Mouse (Mus musculus) heart, embryonic 13.5 days (tissue): ENCODE measurements around the gene Mgl2. TPM values are rescaled to one million over a fixed set of nuclear protein-coding genes. Genes with fewer than 3 reads are reported as not detected.

Experiments used
- ATAC-seq: fragments of 200-750 bp; cut with Nextera tagmentation; 2 replicates; pipeline ENCODE4 v1.8.0; 2017; ENCODE audit warnings: moderate TSS enrichment; ENCODE audit not compliant: insufficient number of reproducible peaks, low FRiP score, low TSS enrichment; ENCODE audit errors: extremely low read depth
- H3K27ac ChIP-seq: fragments of 300-500 bp; sonication (generic); replicated peaks from 2 replicates; pipeline ENCODE4 v1.5.1; 2015; ENCODE audit warnings: moderate library complexity, mild to moderate bottlenecking, inconsistent platforms
- H3K27me3 ChIP-seq: fragments of 300-500 bp; sonication (generic); replicated peaks from 2 replicates; pipeline ENCODE4 v1.6.1; 2015; ENCODE audit warnings: mild to moderate bottlenecking, inconsistent platforms
- H3K36me3 ChIP-seq: fragments of 300-500 bp; sonication (generic); 2 replicates; pipeline ENCODE4 v1.6.1; 2015; ENCODE audit warnings: mild to moderate bottlenecking, inconsistent platforms
- H3K4me1 ChIP-seq: fragments of 300-500 bp; sonication (generic); 2 replicates; pipeline ENCODE4 v1.6.1; 2015; ENCODE audit warnings: inconsistent platforms
- H3K4me2 ChIP-seq: fragments of 300-500 bp; sonication (generic); 2 replicates; pipeline ENCODE4 v1.6.1; 2015; ENCODE audit warnings: inconsistent platforms, mild to moderate bottlenecking, moderate library complexity
- H3K4me3 ChIP-seq: fragments of 300-500 bp; sonication (generic); 2 replicates; pipeline ENCODE4 v1.5.1; 2015; ENCODE audit warnings: moderate library complexity, mild to moderate bottlenecking, inconsistent platforms
- H3K9ac ChIP-seq: fragments of 300-500 bp; sonication (generic); 2 replicates; pipeline ENCODE4 v1.6.1; 2015; ENCODE audit warnings: inconsistent platforms, mild to moderate bottlenecking, moderate library complexity
- H3K9me3 ChIP-seq: fragments of 300-500 bp; sonication (generic); 2 replicates; pipeline ENCODE4 v1.6.1; 2016; ENCODE audit warnings: inconsistent platforms
- WGBS: fragments of 180-500 bp; shearing (Covaris S2); methylation state at CpG from one replicate; pipeline ENCODE4 v1.1.7; 2015; ENCODE audit warnings: mixed read lengths; 5-methylcytosine and 5-hydroxymethylcytosine counted together
- polyA plus RNA-seq: library from polyadenylated mRNA; unstranded; fragments of >200 nt; fragmentation: Nextera tagmentation; extraction: Ambion mirVana; gene quantifications from 2 replicates; pipeline ENCODE4 v1.2.1, GENCODE M21; 2015

Gene Mgl2
- polyA plus RNA-seq, 1 experiment from 2014 or later, result 0.67 TPM

GRCm38 (mm10) chr11:70171847-70172246 is 41.7 kb downstream of the Mgl2 start:
- Histone ChIP-seq H3K27ac (no peak overlapping the region), H3K9ac (no peak overlapping the region), H3K36me3 (no peaks in the 10 kb centered on the region), H3K27me3 (peaks cover 4% of the 10 kb centered on the region; the same call in 1 of the 2 replicates), H3K4me3 (no peak overlapping the region), H3K4me2 (no peak overlapping the region), H3K9me3 (0 out of 2 replicates have a peak, but pooled peaks cover 3% of the 10 kb centered on the region), H3K4me1 (no peaks in the 10 kb centered on the region)
- WGBS, result 41% methylated on average over 3 of the region's 3 CpGs
- ATAC-seq, result no peak

- Histone ChIP-seq H3K9ac (no peak overlapping the region), H3K4me1 (no peaks in the 10 kb centered on the region), H3K9me3 (0 out of 2 replicates have a peak, but pooled peaks cover 3% of the 10 kb centered on the region), H3K27me3 (peaks cover 4% of the 10 kb centered on the region; the same call in 1 of the 2 replicates), H3K4me3 (no peak overlapping the region), H3K36me3 (no peaks in the 10 kb centered on the region), H3K27ac (no peak overlapping the region), H3K4me2 (no peak overlapping the region)
- no peak for ATAC-seq
- WGBS, result 45% methylated on average over 5 of the region's 5 CpGs
Observed at GRCm38 (mm10) chr11:70172298-70172697, 42.2 kb downstream of the Mgl2 start.

- Histone ChIP-seq H3K36me3 (no peaks in the 10 kb centered on the region), H3K27ac (no peak overlapping the region), H3K9ac (no peak overlapping the region), H3K4me2 (no peak overlapping the region), H3K4me1 (no peaks in the 10 kb centered on the region), H3K9me3 (0 out of 2 replicates have a peak, but pooled peaks cover 3% of the 10 kb centered on the region), H3K4me3 (no peak overlapping the region), H3K27me3 (no peaks in the 10 kb centered on the region)
- 70% methylated on average over 4 of the region's 4 CpGs for WGBS
- no peak for ATAC-seq
Observed at GRCm38 (mm10) chr11:70174491-70174890, 44.4 kb downstream of the Mgl2 start.

GRCm38 (mm10) chr11:70177647-70178046 is 47.5 kb downstream of the Mgl2 start:
- H3K27ac ChIP-seq, result no peak overlapping the region
- 71% methylated on average over 8 of the region's 8 CpGs for WGBS
- no peak overlapping the region for H3K4me3 ChIP-seq
- no peak overlapping the region for H3K4me2 ChIP-seq
- H3K9me3 ChIP-seq, result 0 out of 2 replicates have a peak, but pooled peaks cover 3% of the 10 kb centered on the region
- no peak overlapping the region for H3K9ac ChIP-seq
- no peaks in the 10 kb centered on the region; the same call in 1 of the 2 replicates for H3K27me3 ChIP-seq
- ATAC-seq, result no peak
- H3K36me3 ChIP-seq, result no peaks in the 10 kb centered on the region
- H3K4me1 ChIP-seq, result no peaks in the 10 kb centered on the region

- Histone ChIP-seq H3K36me3 (no peaks in the 10 kb centered on the region), H3K27ac (no peak overlapping the region), H3K4me3 (no peak overlapping the region), H3K9ac (no peak overlapping the region), H3K27me3 (no peaks in the 10 kb centered on the region; the same call in 1 of the 2 replicates), H3K9me3 (0 out of 2 replicates have a peak, but pooled peaks cover 3% of the 10 kb centered on the region), H3K4me2 (no peak overlapping the region), H3K4me1 (no peaks in the 10 kb centered on the region)
- ATAC-seq, result no peak
- 76% methylated on average over 11 of the region's 11 CpGs for WGBS
Observed at GRCm38 (mm10) chr11:70178311-70178710, 48.2 kb downstream of the Mgl2 start.

GRCm38 (mm10) chr11:70178756-70179155 is 48.6 kb downstream of the Mgl2 start:
- Histone ChIP-seq H3K4me2 (no peak overlapping the region), H3K36me3 (no peaks in the 10 kb centered on the region), H3K9ac (no peak overlapping the region), H3K4me1 (no peaks in the 10 kb centered on the region), H3K4me3 (no peak overlapping the region), H3K27me3 (no peaks in the 10 kb centered on the region; the same call in 1 of the 2 replicates), H3K9me3 (0 out of 2 replicates have a peak, but pooled peaks cover 3% of the 10 kb centered on the region), H3K27ac (no peak overlapping the region)
- no peak for ATAC-seq
- WGBS, result 68% methylated on average over 11 of the region's 11 CpGs

GRCm38 (mm10) chr11:70179401-70179800 is 49.3 kb downstream of the Mgl2 start:
- Histone ChIP-seq H3K9ac (no peak overlapping the region), H3K27ac (no peak overlapping the region), H3K27me3 (no peaks in the 10 kb centered on the region; the same call in 1 of the 2 replicates), H3K4me2 (no peak overlapping the region), H3K9me3 (0 out of 2 replicates have a peak, but pooled peaks cover 3% of the 10 kb centered on the region), H3K4me3 (no peak overlapping the region), H3K36me3 (no peaks in the 10 kb centered on the region), H3K4me1 (no peaks in the 10 kb centered on the region)
- WGBS, result 39% methylated on average over 14 of the region's 14 CpGs
- ATAC-seq, result no peak

- ATAC-seq, result no peak
- H3K9me3 ChIP-seq, result 0 out of 2 replicates have a peak, but pooled peaks cover 3% of the 10 kb centered on the region
- H3K27me3 ChIP-seq, result no peaks in the 10 kb centered on the region; the same call in 1 of the 2 replicates
- H3K4me1 ChIP-seq, result no peaks in the 10 kb centered on the region
- no peak overlapping the region for H3K4me2 ChIP-seq
- H3K9ac ChIP-seq, result no peak overlapping the region
- no peak overlapping the region for H3K27ac ChIP-seq
- 82% methylated on average over 4 of the region's 4 CpGs for WGBS
- no peak overlapping the region for H3K4me3 ChIP-seq
- no peaks in the 10 kb centered on the region for H3K36me3 ChIP-seq
Observed at GRCm38 (mm10) chr11:70180496-70180895, 50.4 kb downstream of the Mgl2 start.

- Histone ChIP-seq H3K36me3 (no peaks in the 10 kb centered on the region), H3K9ac (no peak overlapping the region), H3K9me3 (no peaks in the 10 kb centered on the region), H3K27me3 (no peaks in the 10 kb centered on the region; the same call in 1 of the 2 replicates), H3K4me1 (no peaks in the 10 kb centered on the region), H3K27ac (no peak overlapping the region), H3K4me2 (no peak overlapping the region), H3K4me3 (no peak overlapping the region)
- ATAC-seq, result no peak
- 69% methylated on average over 7 of the region's 7 CpGs for WGBS
Observed at GRCm38 (mm10) chr11:70185120-70185519, 55.0 kb downstream of the Mgl2 start.

Other genes starting within 250 kb of the Mgl2 start
- gene Kctd11, start 248.9 kb upstream of the Mgl2 start, polyA plus RNA-seq, result 3.9 TPM in 2 replicates
- 7.0 and 8.2 TPM in 2 replicates for gene Acap1, start 234.8 kb upstream of the Mgl2 start, polyA plus RNA-seq
- gene 2810408A11Rik, start 229.3 kb upstream of the Mgl2 start, polyA plus RNA-seq, result 4.0 and 4.1 TPM in 2 replicates
- 7.8 and 8.1 TPM in 2 replicates for gene Neurl4, start 229.3 kb upstream of the Mgl2 start, polyA plus RNA-seq
- gene Gps2, start 216.4 kb upstream of the Mgl2 start, polyA plus RNA-seq, result 45.0 and 52.2 TPM in 2 replicates
- gene Eif5a, start 208.4 kb upstream of the Mgl2 start, polyA plus RNA-seq, result 1,157 and 1,215 TPM in 2 replicates
- 3.1 TPM in 2 replicates for gene Ybx2, start 194.5 kb upstream of the Mgl2 start, polyA plus RNA-seq
- 25.8 and 30.3 TPM in 2 replicates for gene Slc2a4, start 182.1 kb upstream of the Mgl2 start, polyA plus RNA-seq
- gene Cldn7, start 165.6 kb upstream of the Mgl2 start, polyA plus RNA-seq, result 6.3 and 7.4 TPM in 2 replicates
- gene Ctdnep1, start 149.2 kb upstream of the Mgl2 start, polyA plus RNA-seq, result 21.0 and 21.1 TPM in 2 replicates
- 111 and 119 TPM in 2 replicates for gene Elp5, start 147.8 kb upstream of the Mgl2 start, polyA plus RNA-seq
- gene Gabarap, start 139.2 kb upstream of the Mgl2 start, polyA plus RNA-seq, result 456 and 466 TPM in 2 replicates
- 43.8 and 47.9 TPM in 2 replicates for gene Phf23, start 134.6 kb upstream of the Mgl2 start, polyA plus RNA-seq
- 20.7 and 22.0 TPM in 2 replicates for gene Dvl2, start 129.7 kb upstream of the Mgl2 start, polyA plus RNA-seq
- gene Acadvl, start 114.9 kb upstream of the Mgl2 start, polyA plus RNA-seq, result 131 and 140 TPM in 2 replicates
- 4.7 and 5.1 TPM in 2 replicates for gene Dlg4, start 113.4 kb upstream of the Mgl2 start, polyA plus RNA-seq
- gene Asgr1, start 76.2 kb upstream of the Mgl2 start, polyA plus RNA-seq, result 0.24 TPM in 1 of 2 replicates, not detected in the other
- gene Asgr2, start 37.7 kb upstream of the Mgl2 start, polyA plus RNA-seq, result 0.18 TPM in 1 of 2 replicates, not detected in the other
- 0.31 and 0.43 TPM in 2 replicates for gene Clec10a, start 25.9 kb downstream of the Mgl2 start, polyA plus RNA-seq
- 0.28 and 0.60 TPM in 2 replicates for gene Slc16a11, start 82.4 kb downstream of the Mgl2 start, polyA plus RNA-seq
- gene Slc16a13, start 90.7 kb downstream of the Mgl2 start, polyA plus RNA-seq, result 5.0 and 7.1 TPM in 2 replicates
- 17.8 and 18.3 TPM in 2 replicates for gene Bcl6b, start 99.5 kb downstream of the Mgl2 start, polyA plus RNA-seq
- gene 0610010K14Rik, start 107.6 kb downstream of the Mgl2 start, polyA plus RNA-seq, result 125 and 137 TPM in 2 replicates
- gene Gm21988, start 109.5 kb downstream of the Mgl2 start, polyA plus RNA-seq, result 9.0 and 9.5 TPM in 2 replicates
- gene Rnasek, start 109.5 kb downstream of the Mgl2 start, polyA plus RNA-seq, result 214 and 235 TPM in 2 replicates
- 2.5 and 3.5 TPM in 2 replicates for gene Alox12, start 125.0 kb downstream of the Mgl2 start, polyA plus RNA-seq
- not detected in 2 replicates for gene Alox12e, start 192.3 kb downstream of the Mgl2 start, polyA plus RNA-seq
- 0.05 TPM in 1 of 2 replicates, not detected in the other for gene Alox15, start 221.7 kb downstream of the Mgl2 start, polyA plus RNA-seq